Mouse (Mus musculus) kidney, postnatal 14 days (tissue): Measurements from ENCODE around the gene Vmn1r222.
"Not testable (repeated sequence)": the region's sequence is repeated elsewhere in the genome, so short reads cannot be mapped to it uniquely, and the experiment has no call there.

ENCODE experiments used
- DNase-seq: peaks from one replicate; pipeline ENCODE4 v3.0.0; 2022; ENCODE audit warnings: mixed read lengths

Vmn1r222 gene

DNA sequence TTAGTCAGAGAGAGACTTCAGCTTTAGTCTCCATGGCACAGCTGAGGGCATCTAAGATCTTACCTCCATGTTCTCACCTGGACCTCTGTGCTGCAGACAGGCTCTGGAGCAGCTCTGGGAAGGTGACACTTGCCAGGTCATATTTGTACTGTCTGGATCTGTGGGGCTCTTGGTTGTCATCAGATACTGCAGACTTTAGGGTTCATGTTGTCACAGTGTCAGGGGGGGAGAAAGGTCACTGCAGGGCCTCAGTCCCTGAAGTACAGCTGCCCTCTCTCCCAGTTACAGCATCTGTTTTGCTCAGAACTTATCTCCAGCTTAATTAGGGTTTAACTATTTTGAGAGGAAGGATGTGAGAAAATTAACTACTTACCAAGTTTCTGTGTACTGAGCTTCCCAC, at the start of gene Vmn1r222:
Gene Vmn1r222, minus strand, starts transcription at position 101 of the 400 bp plus-strand sequence.
- not testable (repeated sequence) for DNase-seq

- DNase-seq = no peak
Measured at GRCm38 (mm10) chr13:23285191-23285920, 49.6 kb upstream of the Vmn1r222 start.

DNA sequence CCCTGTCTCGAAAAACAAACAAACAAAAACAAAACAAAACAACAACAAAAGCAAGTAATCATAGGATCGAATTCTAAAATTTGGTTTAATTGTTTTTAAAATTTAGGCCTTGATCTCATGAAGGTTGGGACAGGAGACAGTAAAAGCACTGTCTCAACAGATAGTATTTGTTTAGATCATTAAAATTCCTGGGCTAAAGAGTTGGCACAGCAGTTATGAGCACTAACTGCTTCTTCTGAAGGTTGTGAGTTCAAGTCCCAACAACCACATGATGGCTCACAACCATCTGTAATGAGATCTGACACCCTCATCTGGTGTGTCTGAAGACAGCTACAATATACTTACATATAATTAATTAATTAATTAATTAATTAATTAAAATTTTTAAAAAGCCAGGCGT, 44.2 kb upstream of the Vmn1r222 start:
- DNase-seq = no peak

- DNase-seq = no peak
Measured at GRCm38 (mm10) chr13:23279576-23279975, 43.8 kb upstream of the Vmn1r222 start.

GRCm38 (mm10) chr13:23270321-23271101, 34.8 kb upstream of the Vmn1r222 start:
- DNase-seq = no peak

DNA sequence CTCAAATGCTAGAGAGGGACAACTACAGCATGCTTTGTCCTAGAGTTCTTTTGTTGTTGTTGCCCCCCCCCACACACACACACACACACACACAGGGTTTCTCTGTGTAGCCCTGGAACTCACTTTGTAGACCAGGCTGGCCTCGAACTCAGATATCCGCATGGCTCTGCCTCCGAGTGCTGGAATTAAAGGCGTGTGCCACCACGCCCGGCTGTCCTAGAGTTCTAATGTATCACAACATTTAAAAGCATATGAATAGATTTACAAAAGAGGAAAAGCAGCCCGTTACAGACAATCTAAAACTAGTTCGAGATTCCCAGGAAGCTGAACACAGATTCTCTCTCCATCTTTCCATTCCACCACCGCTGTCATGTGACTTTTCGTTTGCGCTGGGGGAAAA, 33.9 kb upstream of the Vmn1r222 start:
- DNase-seq = no peak

DNA sequence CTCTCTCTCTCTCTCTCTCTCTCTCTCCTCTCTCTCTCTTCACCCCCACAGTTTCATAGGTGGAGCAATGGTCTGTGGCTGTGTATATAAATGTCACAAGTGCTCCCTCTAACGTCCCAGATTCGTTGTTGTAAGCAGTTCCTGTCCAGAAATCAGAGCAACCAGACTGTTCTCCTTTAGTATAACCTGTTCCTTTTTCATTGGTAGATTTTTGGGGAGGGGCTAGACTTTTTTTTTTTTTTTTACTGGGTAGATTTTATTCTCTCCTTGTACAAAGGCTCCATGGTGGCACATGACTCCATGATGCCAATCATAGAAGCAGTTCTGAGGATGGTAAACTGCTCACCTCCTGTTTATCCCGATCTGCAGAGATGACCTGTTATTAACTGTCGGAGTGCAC, 33.4 kb upstream of the Vmn1r222 start:
- DNase-seq = not testable (repeated sequence)

DNA sequence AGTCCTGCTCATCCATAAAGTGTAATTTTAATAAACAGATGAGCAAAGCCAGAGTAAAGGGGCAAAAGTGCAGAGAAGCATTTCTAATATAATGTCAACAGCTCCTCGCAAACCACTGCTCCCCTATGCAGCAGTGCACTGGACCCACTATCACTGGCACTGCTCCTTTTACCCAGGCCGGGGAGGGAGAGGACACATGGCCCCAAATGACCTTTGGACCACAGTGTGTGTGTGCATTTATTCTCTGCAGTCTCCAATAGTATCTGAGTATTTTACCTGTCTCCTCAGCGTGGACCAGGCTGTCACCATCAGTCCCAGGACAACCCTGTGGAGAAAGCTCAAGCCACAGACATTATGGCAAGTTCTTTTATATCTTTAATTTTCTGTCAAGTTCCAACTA, 32.9 kb upstream of the Vmn1r222 start:
- DNase-seq = not testable (repeated sequence)

DNA sequence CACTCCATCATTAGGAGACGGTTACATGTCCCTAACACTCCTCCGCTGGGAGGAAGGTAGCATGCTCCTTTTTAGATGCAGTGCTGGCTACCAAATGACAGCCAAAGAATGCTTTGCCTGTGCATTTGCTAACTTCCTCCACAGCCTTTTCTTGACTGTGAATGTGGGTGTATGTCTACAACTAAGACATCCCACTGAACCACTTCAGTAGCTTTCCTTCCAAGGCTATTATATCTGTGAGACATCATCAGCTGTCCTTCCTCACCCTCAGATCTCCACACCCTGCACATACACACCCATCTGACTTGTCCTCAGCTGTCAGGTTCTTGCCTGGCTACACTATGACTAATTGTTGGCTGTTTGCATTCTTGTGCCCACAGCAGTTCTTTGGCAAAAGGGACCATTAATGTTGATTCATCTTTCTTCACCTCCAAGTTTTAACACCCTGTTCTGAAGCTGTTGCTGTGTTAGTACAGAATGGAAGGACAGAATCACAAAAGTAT, 22.9 kb upstream of the Vmn1r222 start:
- no peak for DNase-seq

- not testable (repeated sequence) for DNase-seq
Measured at GRCm38 (mm10) chr13:23246834-23247233, 11.1 kb upstream of the Vmn1r222 start, which contains the start of gene Vmn1r223. Gene Vmn1r223, plus strand, starts transcription at chr13:23247134.

GRCm38 (mm10) chr13:23213827-23214226, 21.9 kb downstream of the Vmn1r222 start, which contains the start of gene Vmn1r221:
Gene Vmn1r221, plus strand, starts transcription at chr13:23214127.
- not testable (repeated sequence) for DNase-seq

DNA sequence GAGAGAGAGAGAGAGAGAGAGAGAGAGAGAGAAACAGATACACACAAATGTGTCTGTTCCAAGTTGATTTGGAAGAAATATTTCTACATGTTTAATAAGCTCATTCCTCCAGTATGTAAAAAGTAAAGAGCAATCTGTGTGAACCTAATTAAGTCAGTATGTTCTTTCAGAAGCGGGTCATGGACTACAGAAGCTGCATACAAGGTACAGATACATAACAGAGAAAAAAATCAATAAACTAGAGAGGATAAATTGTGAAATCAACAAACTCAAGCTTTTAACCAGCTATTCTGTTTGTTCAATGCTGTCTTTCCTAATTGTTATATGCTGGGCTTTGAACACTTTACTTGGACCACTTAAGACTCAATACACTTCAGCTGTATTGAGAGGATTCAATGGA, 31.9 kb downstream of the Vmn1r222 start:
- DNase-seq = not testable (repeated sequence)

DNA sequence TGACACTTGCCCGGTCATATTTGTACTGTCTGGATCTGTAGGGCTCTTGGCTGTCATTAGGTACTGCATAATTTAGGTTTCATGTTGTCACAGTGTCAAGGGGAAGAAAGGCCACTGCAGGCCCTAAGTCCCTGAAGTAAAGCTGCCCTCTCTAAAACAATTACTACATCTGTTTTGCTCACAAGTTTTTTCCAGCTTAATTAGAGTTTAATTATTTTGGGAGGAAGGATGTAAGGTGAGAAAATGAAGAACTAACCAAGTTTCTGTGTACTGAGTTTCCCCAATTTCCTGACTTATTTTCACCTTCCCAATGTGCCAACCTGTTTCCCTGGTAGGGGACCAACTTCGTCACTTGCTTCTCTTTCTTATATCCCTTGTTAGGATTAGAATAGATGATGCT, 47.9 kb downstream of the Vmn1r222 start, which contains the start of gene Vmn1r220:
Gene Vmn1r220, minus strand, starts transcription at position 101 of the 400 bp plus-strand sequence.
- DNase-seq = no peak
